Mouse (Mus musculus) CH12.LX (cell line): ENCODE measurements around the gene Trim71.

Experiments used
- BHLHE40 ChIP-seq: IDR thresholded peaks from 2 replicates; pipeline ENCODE4 v1.6.1; 2011; ENCODE audit warnings: mild to moderate bottlenecking, low read depth, low read length, improper control_type of control experiment
- CTCF ChIP-seq, 2 experiments: IDR thresholded peaks in 1 of 2; conservative IDR thresholded peaks in 1 of 2; 2 replicates each; pipeline ENCODE4 v1.5.1; 2011 to 2012; ENCODE audit warnings: low read depth in 2 of 2, low read length in 2 of 2, improper control_type of control experiment in 1 of 2, inconsistent platforms in 1 of 2, mild to moderate bottlenecking in 1 of 2, moderate library complexity in 1 of 2
- IRF4 ChIP-seq: IDR thresholded peaks from 2 replicates; pipeline ENCODE4 v1.6.1; 2014; ENCODE audit warnings: low read depth, mild to moderate bottlenecking, inconsistent platforms, low read length, improper control_type of control experiment
- KAT2A ChIP-seq: IDR thresholded peaks from 2 replicates; pipeline ENCODE4 v1.6.1; 2012; ENCODE audit warnings: low read length, improper control_type of control experiment, inconsistent platforms; ENCODE audit not compliant: insufficient replicate concordance
- MAFK ChIP-seq: IDR thresholded peaks from 2 replicates; pipeline ENCODE4 v1.6.1; 2011; ENCODE audit warnings: low read length, improper control_type of control experiment; ENCODE audit not compliant: insufficient replicate concordance
- NELFE ChIP-seq: IDR thresholded peaks from 2 replicates; pipeline ENCODE4 v1.6.1; 2011; ENCODE audit warnings: low read depth, low read length, improper control_type of control experiment
- POLR2A ChIP-seq: IDR thresholded peaks from 2 replicates; pipeline ENCODE4 v1.6.1; 2011; ENCODE audit warnings: low read depth, mild to moderate bottlenecking, improper control_type of control experiment, low read length
- RAD21 ChIP-seq: IDR thresholded peaks from 2 replicates; pipeline ENCODE4 v1.6.1; 2011; ENCODE audit warnings: low read depth, mild to moderate bottlenecking, low read length, improper control_type of control experiment, moderate library complexity
- ZC3H11A ChIP-seq: IDR thresholded peaks from 2 replicates; pipeline ENCODE4 v1.6.1; 2012; ENCODE audit warnings: low read depth, mild to moderate bottlenecking, inconsistent platforms, low read length, improper control_type of control experiment
- ZNF384 ChIP-seq: IDR thresholded peaks from 2 replicates; pipeline ENCODE4 v1.6.1; 2012; ENCODE audit warnings: low read depth, low read length, improper control_type of control experiment, inconsistent platforms

GRCm38 (mm10) chr9:114543882-114544753, 20.1 kb downstream of the Trim71 start:
- TF ChIP-seq CTCF (conservative IDR thresholded peaks at IDR 0.05 in 1 of 2, IDR thresholded peaks at IDR 0.05 in 1 of 2; ENCODE audit: low read depth in 2 of 2, low read length in 2 of 2) = no peak
- TF ChIP-seq POLR2A = no peak
- TF ChIP-seq BHLHE40 = no peak
- no peak for TF ChIP-seq NELFE
- no peak for TF ChIP-seq KAT2A
- TF ChIP-seq MAFK = no peak
- TF ChIP-seq ZNF384 = no peak
- no peak for TF ChIP-seq RAD21
- no peak for TF ChIP-seq IRF4
- TF ChIP-seq ZC3H11A = no peak
